Mouse (Mus musculus) liver, embryonic 14.5 days (tissue): ENCODE measurements at regions not wholly inside any gene's neighbourhood (a gene's known extent, or its start where the extent isn't known, plus 50 kb on each side); places are given as distances from the start of the nearest gene placed in this dataset.

Experiments
- CTCF ChIP-seq: IDR thresholded peaks from 2 replicates; pipeline ENCODE4 v1.5.1; 2016; ENCODE audit warnings: antibody characterized with exemption, low read depth, control low read depth
- EP300 ChIP-seq: IDR thresholded peaks from 2 replicates; pipeline ENCODE4 v1.6.1; 2016; ENCODE audit warnings: antibody characterized with exemption, low read depth

DNA sequence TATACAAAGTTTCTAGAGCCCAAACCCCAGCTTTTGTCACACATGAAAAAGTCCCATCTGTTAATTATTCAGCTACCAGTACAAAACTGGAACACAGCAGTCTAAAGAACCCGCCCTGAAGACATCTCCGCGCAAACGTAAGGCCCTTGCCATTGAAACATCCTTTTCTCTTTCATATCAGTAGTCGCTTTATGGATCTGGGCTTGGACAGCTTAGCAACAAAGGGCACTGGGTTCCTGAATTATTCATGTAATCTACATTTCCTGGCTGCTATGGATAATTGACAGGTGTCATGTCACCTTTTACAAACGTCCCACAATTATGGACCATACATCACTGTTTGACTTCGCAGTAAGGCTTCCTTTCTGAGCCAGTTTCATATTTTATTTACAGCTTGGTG lies 113.0 kb upstream of the Smim15 start:
- TF ChIP-seq CTCF (no peak), EP300 (no peak)
